Mouse (Mus musculus) stomach, embryonic 15.5 days (tissue): ENCODE results near the gene Prrc2a. TPM values are rescaled to one million over a fixed set of nuclear protein-coding genes. Genes with fewer than 3 reads are reported as not detected.
A peak's percentile ranks its signal among the peaks of the same experiment; 100 is the strongest.

ENCODE experiments used
- ATAC-seq: fragments of 200-750 bp; cut with Nextera tagmentation; 2 replicates; pipeline ENCODE4 v1.8.0; 2017; ENCODE audit warnings: low read depth, moderate number of reproducible peaks, moderate TSS enrichment; ENCODE audit not compliant: insufficient read depth, low FRiP score
- H3K27ac ChIP-seq: fragments of 300-500 bp; sonication (generic); 2 replicates; pipeline ENCODE4 v1.5.1; 2015; ENCODE audit warnings: mild to moderate bottlenecking, inconsistent platforms
- H3K27me3 ChIP-seq: fragments of 300-500 bp; sonication (generic); replicated peaks from 2 replicates; pipeline ENCODE4 v1.6.1; 2015; ENCODE audit warnings: inconsistent platforms
- H3K36me3 ChIP-seq: fragments of 300-500 bp; sonication (generic); 2 replicates; pipeline ENCODE4 v1.6.1; 2015; ENCODE audit warnings: inconsistent platforms
- H3K4me1 ChIP-seq: fragments of 300-500 bp; sonication (generic); 2 replicates; pipeline ENCODE4 v1.6.1; 2015; ENCODE audit warnings: inconsistent platforms
- H3K4me2 ChIP-seq: fragments of 300-500 bp; sonication (generic); 2 replicates; pipeline ENCODE4 v1.6.1; 2015; ENCODE audit warnings: mild to moderate bottlenecking, inconsistent platforms
- H3K4me3 ChIP-seq: fragments of 300-500 bp; sonication (generic); replicated peaks from 2 replicates; pipeline ENCODE4 v1.5.1; 2015; ENCODE audit warnings: inconsistent platforms
- H3K9ac ChIP-seq: fragments of 300-500 bp; sonication (generic); 2 replicates; pipeline ENCODE4 v1.6.1; 2015; ENCODE audit warnings: inconsistent platforms
- H3K9me3 ChIP-seq: fragments of 300-500 bp; sonication (generic); 2 replicates; pipeline ENCODE4 v1.6.1; 2016; ENCODE audit warnings: inconsistent platforms
- WGBS: fragments of 180-500 bp; shearing (Covaris S2); methylation state at CpG from one replicate; pipeline ENCODE4 v1.1.7; 2015; 5-methylcytosine and 5-hydroxymethylcytosine counted together
- microRNA-seq: library from miRNA; unstranded; fragments of <30 nt; microRNA quantifications from one replicate; pipeline ENCODE4, GENCODE M21; 2016
- polyA plus RNA-seq: library from polyadenylated mRNA; unstranded; fragments of >200 nt; fragmentation: Nextera tagmentation; extraction: Ambion mirVana; gene quantifications from 2 replicates; pipeline ENCODE4 v1.2.1, GENCODE M21; 2015

Gene Prrc2a
- polyA plus RNA-seq, 1 experiment from 2014 or later, result 148 TPM

DNA sequence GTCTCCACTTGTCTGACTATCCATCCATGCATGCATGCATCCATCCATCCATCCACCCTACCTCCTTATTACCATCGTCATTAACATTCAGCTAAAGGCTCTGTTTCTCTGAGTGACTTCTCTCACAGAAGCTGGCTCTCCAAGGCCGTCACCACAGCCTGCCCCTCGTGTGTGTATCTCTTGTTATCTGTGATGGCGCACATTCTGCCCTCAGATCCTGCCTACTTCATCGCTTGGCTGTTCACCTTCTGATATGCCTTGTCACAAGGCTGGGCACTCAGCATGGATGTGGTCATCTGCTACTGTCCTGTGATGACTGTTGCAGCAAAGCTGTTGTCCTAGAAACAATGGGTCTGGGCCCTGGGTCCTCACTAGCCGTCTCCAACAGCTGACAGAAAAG lies 59.9 kb downstream of the Prrc2a start:
- Histone ChIP-seq H3K9ac (no peak overlapping the region), H3K27me3 (no peaks in the 10 kb centered on the region), H3K4me2 (no peak overlapping the region), H3K9me3 (no peaks in the 10 kb centered on the region), H3K4me1 (peaks cover 3% of the 10 kb centered on the region; the same call in 1 of the 2 replicates), H3K36me3 (peaks cover 29% of the 10 kb centered on the region), H3K4me3 (no peak overlapping the region), H3K27ac (no peak overlapping the region)
- ATAC-seq, result peak; percentile 72; the same call in 1 of the 2 replicates
- WGBS, result 67% methylated on average over 6 of the region's 6 CpGs

DNA sequence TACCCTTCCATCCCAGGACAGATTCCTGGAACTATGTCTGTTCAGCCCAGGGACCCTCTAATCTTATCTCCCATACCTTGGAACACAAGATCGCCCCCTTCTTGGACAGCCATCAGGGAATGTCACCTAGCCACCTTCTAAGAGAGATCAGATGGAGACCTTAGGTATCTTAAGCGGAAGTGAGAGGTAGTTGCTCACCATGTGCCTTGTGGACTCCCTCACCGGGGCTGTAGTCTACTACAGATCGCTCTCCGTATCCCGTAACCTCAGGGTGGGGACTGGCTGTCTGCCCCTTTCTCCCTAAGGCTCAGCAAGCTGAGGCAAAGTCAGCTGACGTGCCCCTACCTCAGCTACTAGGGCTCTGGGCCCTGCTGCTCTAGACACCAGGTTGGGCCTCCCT lies 60.6 kb downstream of the Prrc2a start:
- WGBS, result 91% methylated on average over 7 of the region's 7 CpGs
- Histone ChIP-seq H3K27ac (no peak overlapping the region), H3K36me3 (peaks cover 34% of the 10 kb centered on the region), H3K4me1 (peaks cover 3% of the 10 kb centered on the region; the same call in 1 of the 2 replicates), H3K4me3 (no peak overlapping the region), H3K27me3 (no peaks in the 10 kb centered on the region), H3K4me2 (no peak overlapping the region), H3K9ac (no peak overlapping the region), H3K9me3 (no peaks in the 10 kb centered on the region)
- ATAC-seq, result no peak

DNA sequence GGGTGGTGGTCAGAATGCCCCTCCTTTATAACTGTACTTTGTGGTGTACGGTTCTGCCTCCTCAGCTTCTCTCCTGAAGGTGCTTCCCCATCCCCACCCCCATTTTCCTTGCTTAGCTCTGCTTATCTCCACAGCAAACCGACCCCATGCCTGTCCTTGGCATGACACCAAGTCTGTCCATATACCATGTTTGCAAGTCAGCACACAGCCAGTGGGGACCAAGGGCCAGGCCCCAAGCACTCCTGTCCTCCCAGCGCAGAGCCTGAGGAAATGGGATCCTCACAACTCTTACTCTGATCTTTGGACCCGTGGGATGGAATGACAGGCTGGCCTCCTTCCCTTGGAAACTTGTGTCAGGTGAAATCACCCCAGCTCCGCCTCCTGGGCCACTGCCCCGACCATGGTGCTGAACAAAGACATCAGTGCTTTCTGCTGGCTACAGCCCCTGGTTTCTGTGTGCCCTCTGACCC lies 61.4 kb downstream of the Prrc2a start:
- WGBS, result 57% methylated on average over 6 of the region's 6 CpGs
- Histone ChIP-seq H3K27me3 (no peaks in the 10 kb centered on the region), H3K9ac (no peak overlapping the region), H3K4me3 (no peak overlapping the region), H3K27ac (no peak overlapping the region), H3K36me3 (peaks cover 37% of the 10 kb centered on the region), H3K4me2 (no peak overlapping the region), H3K9me3 (no peaks in the 10 kb centered on the region), H3K4me1 (peaks cover 3% of the 10 kb centered on the region; the same call in 1 of the 2 replicates)
- 0 out of 2 replicates have a peak, but pooled peaks have one; percentile 12 for ATAC-seq

DNA sequence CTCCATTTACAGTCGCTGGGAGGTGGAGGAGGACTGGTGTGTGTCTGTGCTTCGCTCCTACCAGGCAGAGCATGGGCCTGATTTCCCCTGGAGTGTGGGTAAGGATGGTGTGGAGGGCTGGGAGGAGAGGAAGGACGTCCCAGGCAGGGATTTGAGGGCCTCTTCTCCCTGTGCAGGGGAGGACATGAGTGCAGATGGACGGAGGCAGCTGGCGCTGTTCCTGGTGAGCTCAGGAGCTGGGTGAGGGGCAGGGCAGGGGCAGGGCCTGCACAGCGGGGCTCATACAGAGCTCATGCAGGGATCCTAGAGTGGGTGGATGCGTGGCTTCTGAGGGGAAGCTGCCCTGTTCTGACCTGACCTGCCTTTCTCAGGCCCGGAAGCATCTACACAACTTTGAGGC lies 62.4 kb downstream of the Prrc2a start:
- peaks cover 40% of the 10 kb centered on the region for H3K36me3 ChIP-seq
- no peak for ATAC-seq
- no peaks in the 10 kb centered on the region for H3K9me3 ChIP-seq
- H3K9ac ChIP-seq, result no peak overlapping the region
- WGBS, result 73% methylated on average over 8 of the region's 8 CpGs
- H3K27me3 ChIP-seq, result no peaks in the 10 kb centered on the region
- no peak overlapping the region for H3K4me2 ChIP-seq
- H3K27ac ChIP-seq, result no peak overlapping the region
- peaks cover 3% of the 10 kb centered on the region; the same call in 1 of the 2 replicates for H3K4me1 ChIP-seq
- H3K4me3 ChIP-seq, result no peak overlapping the region

DNA sequence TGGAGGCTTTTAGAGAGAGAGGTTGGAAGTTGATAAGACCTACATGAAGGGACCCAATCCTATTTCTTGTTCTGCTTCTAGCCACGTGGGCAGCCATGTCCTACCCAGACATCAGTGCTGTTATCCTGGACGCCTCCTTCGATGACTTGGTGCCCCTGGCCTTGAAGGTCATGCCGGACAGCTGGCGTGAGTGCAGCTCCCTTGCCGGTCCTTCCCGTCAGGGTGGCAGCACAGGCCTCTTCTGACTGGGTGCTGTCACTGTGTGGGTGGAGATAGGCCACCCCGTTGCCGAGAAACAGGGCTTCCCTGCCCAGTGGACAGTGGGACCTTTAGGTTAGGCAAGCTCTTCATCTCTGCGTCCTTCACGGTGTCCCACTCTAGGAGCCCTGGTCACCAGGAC lies 63.5 kb downstream of the Prrc2a start:
- Histone ChIP-seq H3K4me3 (no peak overlapping the region), H3K9ac (no peak overlapping the region), H3K27ac (no peak overlapping the region), H3K4me1 (peaks cover 1% of the 10 kb centered on the region; the same call in 1 of the 2 replicates), H3K4me2 (no peak overlapping the region), H3K27me3 (no peaks in the 10 kb centered on the region), H3K9me3 (no peaks in the 10 kb centered on the region), H3K36me3 (peaks cover 50% of the 10 kb centered on the region)
- 87% methylated on average over 11 of the region's 11 CpGs for WGBS
- no peak for ATAC-seq

DNA sequence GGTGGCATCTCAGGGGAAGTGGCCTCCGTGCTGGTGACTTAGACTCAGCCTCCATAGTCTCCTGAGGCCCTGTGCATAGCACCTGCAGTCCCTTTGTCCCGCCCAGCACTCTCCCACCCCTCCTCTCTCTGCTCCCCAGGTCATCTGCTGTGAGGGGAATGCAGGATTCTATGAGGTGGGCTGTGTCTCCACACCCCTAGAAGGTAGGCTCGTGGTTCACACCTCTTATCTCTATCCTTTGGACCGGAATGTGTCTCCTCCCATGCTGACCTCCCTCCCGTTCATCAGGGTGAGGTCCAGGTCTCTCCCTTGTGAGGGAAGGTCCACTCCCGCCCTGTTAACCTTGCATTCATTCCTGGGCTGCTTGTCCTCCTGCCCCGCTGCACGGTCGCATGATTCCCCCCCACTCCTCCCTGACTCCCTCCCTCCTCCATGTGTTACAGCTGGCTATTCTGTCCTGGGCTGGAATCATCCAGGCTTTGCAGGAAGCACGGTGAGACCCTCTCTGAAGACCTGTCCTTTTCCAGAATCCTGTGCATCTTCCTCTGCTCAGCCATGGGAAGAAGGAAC lies 64.4 kb downstream of the Prrc2a start:
- no peaks in the 10 kb centered on the region for H3K27me3 ChIP-seq
- H3K4me1 ChIP-seq, result no peaks in the 10 kb centered on the region
- no peaks in the 10 kb centered on the region for H3K9me3 ChIP-seq
- ATAC-seq, result no peak
- H3K4me3 ChIP-seq, result no peak overlapping the region
- no peak overlapping the region for H3K9ac ChIP-seq
- peaks cover 56% of the 10 kb centered on the region for H3K36me3 ChIP-seq
- H3K4me2 ChIP-seq, result no peak overlapping the region
- H3K27ac ChIP-seq, result no peak overlapping the region
- 62% methylated on average over 10 of the region's 10 CpGs for WGBS

Small RNA genes within 50 kb of the gene (microRNA-seq; reads per million reads assigned to microRNA genes)
- not detected for gene Mir6973a
- gene Mir6974, result not detected

Other genes starting within 250 kb of the Prrc2a start
- 36.9 and 44.5 TPM in 2 replicates for gene Neu1, start 233.6 kb downstream of the Prrc2a start, polyA plus RNA-seq
- gene Hspa1b, start 205.7 kb downstream of the Prrc2a start, polyA plus RNA-seq, result 0.34 and 0.90 TPM in 2 replicates
- gene Gm20481, start 195.0 kb downstream of the Prrc2a start, polyA plus RNA-seq, result not detected in 2 replicates
- gene Hspa1a, start 192.7 kb downstream of the Prrc2a start, polyA plus RNA-seq, result 9.9 and 12.1 TPM in 2 replicates
- 0.49 and 0.89 TPM in 2 replicates for gene Hspa1l, start 192.2 kb downstream of the Prrc2a start, polyA plus RNA-seq
- gene Lsm2, start 183.0 kb downstream of the Prrc2a start, polyA plus RNA-seq, result 175 and 182 TPM in 2 replicates
- gene Vars, start 163.9 kb downstream of the Prrc2a start, polyA plus RNA-seq, result 119 and 124 TPM in 2 replicates
- 0.31 TPM in 2 replicates for gene Vwa7, start 148.3 kb downstream of the Prrc2a start, polyA plus RNA-seq
- gene Sapcd1, start 136.9 kb downstream of the Prrc2a start, polyA plus RNA-seq, result 13.2 and 14.8 TPM in 2 replicates
- 3.8 and 4.8 TPM in 2 replicates for gene Msh5, start 118.2 kb downstream of the Prrc2a start, polyA plus RNA-seq
- gene Clic1, start 114.9 kb downstream of the Prrc2a start, polyA plus RNA-seq, result 361 and 363 TPM in 2 replicates
- 210 and 216 TPM in 2 replicates for gene Ddah2, start 105.9 kb downstream of the Prrc2a start, polyA plus RNA-seq
- 6.2 and 17.2 TPM in 2 replicates for gene Ly6g6c, start 99.5 kb downstream of the Prrc2a start, polyA plus RNA-seq
- gene Mpig6b, start 98.7 kb downstream of the Prrc2a start, polyA plus RNA-seq, result 0.44 and 0.73 TPM in 2 replicates
- gene Ly6g6e, start 88.0 kb downstream of the Prrc2a start, polyA plus RNA-seq, result 9.4 and 16.8 TPM in 2 replicates
- 3.6 and 4.4 TPM in 2 replicates for gene Ly6g6d, start 86.8 kb downstream of the Prrc2a start, polyA plus RNA-seq
- gene Ly6g6f, start 79.3 kb downstream of the Prrc2a start, polyA plus RNA-seq, result 0.15 and 0.41 TPM in 2 replicates
- 92.0 and 97.8 TPM in 2 replicates for gene Abhd16a, start 75.6 kb downstream of the Prrc2a start, polyA plus RNA-seq
- not detected in 2 replicates for gene Ly6g5c, start 56.6 kb downstream of the Prrc2a start, polyA plus RNA-seq
- gene Ly6g5b, start 49.5 kb downstream of the Prrc2a start, polyA plus RNA-seq, result 0.69 and 0.85 TPM in 2 replicates
- gene Gpank1, start 43.4 kb downstream of the Prrc2a start, polyA plus RNA-seq, result 17.4 and 19.1 TPM in 2 replicates
- gene Csnk2b, start 42.8 kb downstream of the Prrc2a start, polyA plus RNA-seq, result 251 and 262 TPM in 2 replicates
- gene D17H6S53E, start 38.5 kb downstream of the Prrc2a start, polyA plus RNA-seq, result 11.9 and 12.2 TPM in 2 replicates
- gene Apom, start 32.8 kb downstream of the Prrc2a start, polyA plus RNA-seq, result 21.2 and 47.5 TPM in 2 replicates
- gene Bag6, start 29.7 kb downstream of the Prrc2a start, polyA plus RNA-seq, result 42.2 and 48.0 TPM in 2 replicates
- 18.7 and 21.9 TPM in 2 replicates for gene Aif1, start 11.2 kb upstream of the Prrc2a start, polyA plus RNA-seq
- gene Lst1, start 23.5 kb upstream of the Prrc2a start, polyA plus RNA-seq, result 23.7 and 25.1 TPM in 2 replicates
- gene Ltb, start 29.5 kb upstream of the Prrc2a start, polyA plus RNA-seq, result 3.7 and 5.5 TPM in 2 replicates
- gene Tnf, start 37.1 kb upstream of the Prrc2a start, polyA plus RNA-seq, result 0.18 and 0.28 TPM in 2 replicates
- 0.77 and 0.83 TPM in 2 replicates for gene Lta, start 40.5 kb upstream of the Prrc2a start, polyA plus RNA-seq
- 0.86 TPM in 1 of 2 replicates, not detected in the other for gene Gm16181, start 55.9 kb upstream of the Prrc2a start, polyA plus RNA-seq
- gene Atp6v1g2, start 68.8 kb upstream of the Prrc2a start, polyA plus RNA-seq, result 5.1 and 5.9 TPM in 2 replicates
- gene Nfkbil1, start 70.9 kb upstream of the Prrc2a start, polyA plus RNA-seq, result 12.5 and 14.1 TPM in 2 replicates
- gene Ddx39b, start 76.8 kb upstream of the Prrc2a start, polyA plus RNA-seq, result 361 and 392 TPM in 2 replicates
- gene H2-D1, start 97.8 kb upstream of the Prrc2a start, polyA plus RNA-seq, result 135 and 148 TPM in 2 replicates
- gene H2-Q1, start 155.5 kb upstream of the Prrc2a start, polyA plus RNA-seq, result 0.92 and 1.4 TPM in 2 replicates
- 15.1 and 21.0 TPM in 2 replicates for gene H2-Q2, start 177.3 kb upstream of the Prrc2a start, polyA plus RNA-seq
- 4.8 and 4.9 TPM in 2 replicates for gene H2-Q4, start 214.7 kb upstream of the Prrc2a start, polyA plus RNA-seq